ENCODE assay signal across 14 mouse cellular contexts in the genomic region with DNA sequence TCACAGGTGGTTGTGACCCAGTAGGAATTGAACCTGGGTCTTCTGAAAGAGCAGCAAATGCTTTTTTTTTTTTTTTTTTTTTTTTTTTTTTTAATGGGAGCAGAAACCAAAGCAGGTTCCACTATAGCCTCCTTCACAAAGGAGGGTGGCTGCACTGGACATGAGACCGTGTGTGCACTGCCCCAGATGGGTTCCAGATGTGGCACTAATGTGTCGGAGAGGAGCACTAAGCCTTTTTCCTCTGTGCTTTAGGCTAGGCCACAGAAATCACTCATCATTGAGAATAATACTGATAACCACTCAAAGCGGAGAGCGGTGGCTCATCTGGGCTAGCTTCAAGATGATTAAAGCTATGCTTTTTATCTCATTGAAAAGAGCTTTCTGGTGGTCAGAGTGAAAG.
"Had no signal": no experiment of that assay in that cellular context is flagged by ENCODE, and none has a peak within 500 bp of the region (broad histone marks: within the 10 kb centered on the region; RNA-seq: fewer than 3 reads in every experiment).

No protein-coding gene starts in this region.

- DNase-seq: kidney, adult 18-20 months; kidney, postnatal 10 days; liver; lung, adult 2 months; lung, postnatal 36 days; midbrain, embryonic 14.5 days; thymus, postnatal 25 days had no signal

- H3K4me2 ChIP-seq: limb, embryonic 12.5 days; neural tube, embryonic 15.5 days had no signal

- ATAC-seq: lung, postnatal 0 days had no signal

- H3K9ac ChIP-seq: limb, embryonic 12.5 days; liver, embryonic 14.5 days; neural tube, embryonic 15.5 days had no signal

- H3K36me3 ChIP-seq: limb, embryonic 12.5 days; midbrain, embryonic 10.5 days; neural tube, embryonic 15.5 days had no signal

- H3K27me3 ChIP-seq: limb, embryonic 12.5 days; neural tube, embryonic 15.5 days had no signal

- H3K9me3 ChIP-seq: limb, embryonic 12.5 days; midbrain, embryonic 10.5 days; neural tube, embryonic 15.5 days had no signal

- H3K4me3 ChIP-seq: limb, embryonic 12.5 days; midbrain, embryonic 10.5 days; myocyte; neural tube, embryonic 15.5 days had no signal

- H3K27ac ChIP-seq: limb, embryonic 12.5 days; liver, embryonic 14.5 days; midbrain, embryonic 10.5 days; neural tube, embryonic 15.5 days; stomach, postnatal 0 days had no signal
